Comparison of ENCODE assay signal across 10 mouse cellular contexts in the genomic region with DNA sequence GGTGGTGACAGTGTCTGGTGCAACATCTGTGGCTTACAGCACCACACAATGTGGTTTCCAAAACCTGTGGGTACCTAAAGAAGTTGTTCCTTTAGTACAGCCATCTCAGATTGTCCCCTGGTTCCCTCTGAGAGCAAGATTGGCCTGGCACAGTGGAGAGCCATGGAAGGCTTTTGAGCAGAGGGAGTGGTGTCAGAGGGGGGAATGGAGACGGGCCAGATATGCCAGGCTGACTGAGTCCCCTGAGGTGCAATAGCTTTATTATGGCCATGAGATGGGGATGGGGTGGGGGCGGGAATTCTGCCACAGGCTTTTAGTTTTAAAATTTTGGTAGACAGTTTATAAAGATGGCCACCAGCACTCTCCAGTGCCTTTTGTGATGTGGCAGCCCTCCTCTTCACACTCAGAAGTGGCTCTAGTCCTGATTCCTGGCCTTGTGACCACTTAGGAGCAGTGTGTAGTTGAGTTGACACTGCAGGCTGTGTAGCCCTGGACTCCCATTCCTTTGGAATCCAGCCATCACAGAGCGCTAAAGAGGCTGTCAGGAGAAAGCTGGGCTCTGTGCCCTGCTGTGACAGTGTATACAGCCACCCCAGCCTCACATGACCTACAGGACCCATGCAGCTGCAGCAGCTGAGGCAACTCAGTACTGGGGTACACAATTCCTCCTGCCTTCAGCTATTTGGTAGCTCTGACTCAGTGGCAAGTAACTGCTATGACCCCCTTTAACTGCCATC. TPM values are rescaled to one million over a fixed set of nuclear protein-coding genes. Genes with fewer than 3 reads are reported as not detected.
A peak's percentile ranks its signal among the peaks of the same experiment; 100 is the strongest.
DNase-seq lines count a peak whose midpoint lies in the region; ATAC-seq and TF ChIP-seq lines count a peak whose summit lies in the region.
"Had no signal": no experiment of that assay in that cellular context is flagged by ENCODE, and none has a peak within 500 bp of the region (broad histone marks: within the 10 kb centered on the region; RNA-seq: fewer than 3 reads in every experiment).

No protein-coding gene starts in this region.

- H3K4me2 ChIP-seq in neural tube, embryonic 11.5 days (ENCODE audit: low read depth): no peak overlapping the region
- H3K4me2 ChIP-seq in neural tube, embryonic 13.5 days: no peak overlapping the region

- TF ChIP-seq CTCF in layer of hippocampus, adult 2 months (conservative IDR thresholded peaks at IDR 0.05): no peak

- no peaks in the 10 kb centered on the region for H3K36me3 ChIP-seq in neural tube, embryonic 11.5 days (ENCODE audit: control insufficient read depth, insufficient read depth, low read length)
- H3K36me3 ChIP-seq in neural tube, embryonic 13.5 days: no peaks in the 10 kb centered on the region

- DNase-seq in cerebellum, postnatal 10 days: peak; percentile 61 to 72
- no peak for DNase-seq in cerebellum, adult 18-20 months
- peak; percentile 3 for DNase-seq in neural tube, embryonic 11.5 days (ENCODE audit: low spot score)
- no peak for DNase-seq in neural tube, embryonic 10.5 days (ENCODE audit: extremely low spot score, low spot score)
- DNase-seq in layer of hippocampus, adult 2 months (ENCODE audit: low spot score in 2 of 2): peak in 1 of 2 experiments; percentile 47
- no peak for DNase-seq in urinary bladder, postnatal 14 days (ENCODE audit: low spot score)
- DNase-seq in ovary, postnatal 36 days (ENCODE audit: low spot score): no peak

- no peaks in the 10 kb centered on the region for H3K4me1 ChIP-seq in neural tube, embryonic 11.5 days (ENCODE audit: control insufficient read depth, insufficient read depth, low read length)
- peaks cover 14% of the 10 kb centered on the region for H3K4me1 ChIP-seq in neural tube, embryonic 13.5 days (replicated peaks)

- no peak overlapping the region for H3K9ac ChIP-seq in neural tube, embryonic 11.5 days (ENCODE audit: low read length)
- no peak overlapping the region for H3K9ac ChIP-seq in neural tube, embryonic 13.5 days

- ATAC-seq in neural tube, embryonic 11.5 days (ENCODE audit: insufficient read depth, low FRiP score, low TSS enrichment): no peak
- ATAC-seq in neural tube, embryonic 13.5 days (ENCODE audit: low read depth): peak; percentile 80; the same call in 1 of the 2 replicates

- no peaks in the 10 kb centered on the region for H3K9me3 ChIP-seq in neural tube, embryonic 11.5 days (ENCODE audit: control insufficient read depth, low read length)
- H3K9me3 ChIP-seq in neural tube, embryonic 13.5 days: no peaks in the 10 kb centered on the region

- H3K27me3 ChIP-seq in neural tube, embryonic 11.5 days (ENCODE audit: control insufficient read depth, insufficient read depth, low read length): no peaks in the 10 kb centered on the region
- no peaks in the 10 kb centered on the region for H3K27me3 ChIP-seq in neural tube, embryonic 13.5 days

- no peak overlapping the region for H3K27ac ChIP-seq in neural tube, embryonic 11.5 days (ENCODE audit: low read depth, low read length)
- peak overlapping the region; percentile 72 for H3K27ac ChIP-seq in layer of hippocampus, adult 2 months
- no peak overlapping the region for H3K27ac ChIP-seq in neural tube, embryonic 13.5 days (replicated peaks)

- H3K4me3 ChIP-seq in neural tube, embryonic 11.5 days (ENCODE audit: low read depth, low read length): no peak overlapping the region
- H3K4me3 ChIP-seq in layer of hippocampus, adult 2 months: no peak overlapping the region
- no peak overlapping the region for H3K4me3 ChIP-seq in neural tube, embryonic 13.5 days

- 77% methylated on average over 3 of the region's 3 CpGs for WGBS in neural tube, embryonic 11.5 days
- WGBS in neural tube, embryonic 13.5 days: 52% methylated on average over 3 of the region's 3 CpGs

RNA-seq across cellular contexts. Expression of a gene that starts 20.9 kb away (rescaled TPM):
- polyA plus RNA-seq in neural tube, embryonic 11.5 days (2014; fragmentation: Nextera tagmentation; extraction: Ambion mirVana): 10.1 and 10.3 TPM in 2 replicates
- total RNA-seq in layer of hippocampus, adult 2 months (2021): not detected
- 2.1 and 2.8 TPM in 2 replicates for polyA plus RNA-seq in neural tube, embryonic 13.5 days (2015; fragmentation: Nextera tagmentation; extraction: Ambion mirVana)
- total RNA-seq: layer of hippocampus, postnatal 10 days had no signal
- polyA plus RNA-seq: testis, adult 2 months had no signal

RNA-seq across cellular contexts. Expression of a gene that starts 35.0 kb away (rescaled TPM):
- 12.7 and 15.5 TPM in 2 replicates for polyA plus RNA-seq in neural tube, embryonic 11.5 days (2014; fragmentation: Nextera tagmentation; extraction: Ambion mirVana)
- total RNA-seq in layer of hippocampus, adult 2 months (2021): 100 to 1,000 TPM; 111 TPM
- polyA plus RNA-seq in neural tube, embryonic 13.5 days (2015; fragmentation: Nextera tagmentation; extraction: Ambion mirVana): 14.2 and 15.7 TPM in 2 replicates

RNA-seq across cellular contexts. Expression of a gene that starts 49.7 kb away (rescaled TPM):
- 46.7 and 57.0 TPM in 2 replicates for polyA plus RNA-seq in neural tube, embryonic 11.5 days (2014; fragmentation: Nextera tagmentation; extraction: Ambion mirVana)
- total RNA-seq in layer of hippocampus, adult 2 months (2021): 10 to 100 TPM; 96.6 to 98.6 TPM
- polyA plus RNA-seq in neural tube, embryonic 13.5 days (2015; fragmentation: Nextera tagmentation; extraction: Ambion mirVana): 105 and 111 TPM in 2 replicates

Comparison
In these comparisons a context has a peak if more than half of its experiments do, and no peak if none do; other contexts are left out.
1. DNase-seq: peak in cerebellum, postnatal 10 days (2 of 2) and neural tube, embryonic 11.5 days (single experiment); none in cerebellum, adult 18-20 months (0 of 2), neural tube, embryonic 10.5 days (single experiment), urinary bladder, postnatal 14 days (single experiment) and ovary, postnatal 36 days (single experiment).